10 mouse cellular contexts compared by ENCODE assay signal in the genomic region with DNA sequence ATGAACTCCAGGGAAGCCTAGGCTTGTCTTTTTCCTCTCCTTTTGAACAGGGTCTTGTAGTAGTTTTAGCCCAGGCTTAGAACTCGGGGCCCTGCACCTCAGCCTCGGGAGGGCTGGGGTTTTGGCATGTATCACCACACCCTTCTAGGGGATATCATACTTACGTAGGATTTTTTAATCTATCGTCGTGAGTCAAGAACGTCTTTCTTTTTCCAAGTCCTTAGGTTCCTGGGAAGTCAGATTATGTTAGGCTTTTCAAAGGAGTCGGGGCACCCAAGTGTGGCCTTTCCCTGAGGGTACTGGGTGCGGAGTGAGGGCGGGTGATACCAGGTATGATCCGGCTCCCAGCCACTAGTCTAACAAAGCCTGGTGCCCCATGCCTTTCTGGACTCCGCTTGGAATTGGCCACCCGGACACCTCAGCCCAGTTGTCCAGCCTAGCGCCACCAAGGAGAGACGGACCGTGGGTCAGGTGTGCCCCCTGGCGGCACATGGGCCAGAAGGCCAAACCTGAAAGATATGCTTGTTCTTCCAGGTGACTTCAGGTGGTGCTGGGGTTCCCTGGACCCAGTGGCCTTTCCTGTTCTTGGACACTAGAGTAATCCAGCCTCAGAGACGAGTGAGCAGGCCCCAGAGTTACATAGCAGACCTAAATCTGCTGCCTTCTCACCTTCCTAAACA. TPM values are rescaled to one million over a fixed set of nuclear protein-coding genes. Genes with fewer than 3 reads are reported as not detected.
A peak's percentile ranks its signal among the peaks of the same experiment; 100 is the strongest.
DNase-seq lines count a peak whose midpoint lies in the region; ATAC-seq and TF ChIP-seq lines count a peak whose summit lies in the region.
"Had no signal": no experiment of that assay in that cellular context is flagged by ENCODE, and none has a peak within 500 bp of the region (broad histone marks: within the 10 kb centered on the region; RNA-seq: fewer than 3 reads in every experiment).

No protein-coding gene starts in this region.

- H3K4me2 ChIP-seq in stomach, embryonic 14.5 days (replicated peaks; ENCODE audit: low read depth, low read length), result no peak overlapping the region
- H3K4me2 ChIP-seq: embryonic facial prominence, embryonic 12.5 days had no signal

- H3K36me3 ChIP-seq in testis, adult 2 months (ENCODE audit: control insufficient read depth, insufficient read depth, low read length), result no peaks in the 10 kb centered on the region
- H3K36me3 ChIP-seq in stomach, embryonic 14.5 days (ENCODE audit: control insufficient read depth, insufficient read depth, low read length), result no peaks in the 10 kb centered on the region
- H3K36me3 ChIP-seq: embryonic facial prominence, embryonic 12.5 days had no signal

- no peak overlapping the region for H3K4me3 ChIP-seq in testis, adult 2 months (ENCODE audit: control insufficient read depth, low read depth, low read length)
- no peak overlapping the region for H3K4me3 ChIP-seq in stomach, embryonic 14.5 days (ENCODE audit: low read depth, low read length)
- H3K4me3 ChIP-seq: embryonic facial prominence, embryonic 12.5 days had no signal

- H3K9ac ChIP-seq in stomach, embryonic 14.5 days (replicated peaks; ENCODE audit: low read depth, low read length), result no peak overlapping the region
- H3K9ac ChIP-seq: embryonic facial prominence, embryonic 12.5 days had no signal

- no peaks in the 10 kb centered on the region for H3K9me3 ChIP-seq in stomach, embryonic 14.5 days (ENCODE audit: control insufficient read depth, low read depth, low read length)
- H3K9me3 ChIP-seq: embryonic facial prominence, embryonic 12.5 days had no signal

- 64% methylated on average over 17 of the region's 17 CpGs for whole genome bisulfite sequencing in stomach, embryonic 14.5 days

- H3K4me1 ChIP-seq in testis, adult 2 months (ENCODE audit: control insufficient read depth, insufficient read depth, low read length), result peaks cover 8% of the 10 kb centered on the region
- H3K4me1 ChIP-seq in stomach, embryonic 14.5 days (ENCODE audit: control insufficient read depth, insufficient read depth, low read length), result peaks cover 8% of the 10 kb centered on the region; the same call in 1 of the 2 replicates

- no peak for TF ChIP-seq POLR2A in testis, adult 2 months (IDR thresholded peaks at IDR 0.05; ENCODE audit: control insufficient read depth, low read depth, low read length)

- no peaks in the 10 kb centered on the region for H3K27me3 ChIP-seq in testis, adult 2 months (ENCODE audit: control insufficient read depth, insufficient read depth, low read length)
- peaks cover 25% of the 10 kb centered on the region for H3K27me3 ChIP-seq in stomach, embryonic 14.5 days (ENCODE audit: control insufficient read depth, insufficient read depth, low read length)

- 0 out of 2 replicates have a peak, but pooled peaks have one; percentile 30 for ATAC-seq in stomach, embryonic 14.5 days (ENCODE audit: insufficient number of reproducible peaks, insufficient read depth, low FRiP score, low read depth)

- peak; percentile 29; the same call in 1 of the 2 replicates for TF ChIP-seq CTCF in testis, adult 2 months (IDR thresholded peaks at IDR 0.05; ENCODE audit: control insufficient read depth, insufficient read depth, insufficient replicate concordance, low read depth, low read length)

- no peak overlapping the region for H3K27ac ChIP-seq in testis, adult 2 months (ENCODE audit: control insufficient read depth, insufficient read depth, low read depth, low read length)
- H3K27ac ChIP-seq in stomach, embryonic 14.5 days (ENCODE audit: low read length), result no peak overlapping the region
- H3K27ac ChIP-seq: embryonic facial prominence, embryonic 12.5 days had no signal

- DNase-seq in adrenal gland, postnatal 36 days, result peak; percentile 27 to 60
- no peak for DNase-seq in adrenal gland, postnatal 4 days (ENCODE audit: low spot score in 2 of 2)
- DNase-seq in testis, postnatal 14 days (ENCODE audit: low spot score), result no peak
- DNase-seq in kidney, postnatal 14 days, result peak; percentile 65
- DNase-seq in MN1 (ENCODE audit: low spot score), result no peak
- DNase-seq in right cerebral cortex, adult 18-20 months, result no peak
- DNase-seq: layer of hippocampus, postnatal 36 days had no signal

RNA-seq across cellular contexts. Expression of gene B3gnt6, which starts 7.6 kb away (rescaled TPM):
- total RNA-seq in adrenal gland, postnatal 36 days (2021), result 1 to 10 TPM in 1 of 2 experiments, under 1 TPM in 1; 0.20 to 3.2 TPM
- total RNA-seq in adrenal gland, postnatal 4 days (2021), result 1 to 10 TPM; 1.3 to 1.8 TPM
- polyA plus RNA-seq in testis, adult 2 months (2012; rRNA removed), result 0.05 and 0.06 TPM in 2 replicates
- 0.10 TPM in 1 of 2 replicates, not detected in the other for polyA plus RNA-seq in stomach, embryonic 14.5 days (2014; fragmentation: Nextera tagmentation; extraction: Ambion mirVana)
- polyA plus RNA-seq: embryonic facial prominence, embryonic 12.5 days had no signal

RNA-seq across cellular contexts. Expression of gene Capn5, which starts 13.6 kb away (rescaled TPM):
- 1 to 10 TPM; 3.7 to 7.0 TPM for total RNA-seq in adrenal gland, postnatal 36 days (2021)
- 10 to 100 TPM; 15.6 to 18.7 TPM for total RNA-seq in adrenal gland, postnatal 4 days (2021)
- polyA plus RNA-seq in testis, adult 2 months (2012; rRNA removed), result 0.85 and 2.2 TPM in 2 replicates
- 5.9 and 7.2 TPM in 2 replicates for polyA plus RNA-seq in stomach, embryonic 14.5 days (2014; fragmentation: Nextera tagmentation; extraction: Ambion mirVana)

RNA-seq across cellular contexts. Expression of gene Omp, which starts 46.4 kb away (rescaled TPM):
- 1 to 10 TPM in 1 of 2 experiments, under 1 TPM in 1; 0.20 to 3.1 TPM for total RNA-seq in adrenal gland, postnatal 36 days (2021)
- total RNA-seq in adrenal gland, postnatal 4 days (2021), result 1 to 10 TPM in 1 of 2 experiments, under 1 TPM in 1; 0.79 to 1.3 TPM
- 0.11 and 0.14 TPM in 2 replicates for polyA plus RNA-seq in testis, adult 2 months (2012; rRNA removed)
- 0.33 TPM in 1 of 2 replicates, not detected in the other for polyA plus RNA-seq in stomach, embryonic 14.5 days (2014; fragmentation: Nextera tagmentation; extraction: Ambion mirVana)

Comparison
In these comparisons a context has a peak if more than half of its experiments do, and no peak if none do; other contexts are left out.
1. DNase-seq: peak in adrenal gland, postnatal 36 days (2 of 2) and kidney, postnatal 14 days (single experiment); none in adrenal gland, postnatal 4 days (0 of 2), testis, postnatal 14 days (single experiment), MN1 (single experiment) and right cerebral cortex, adult 18-20 months (single experiment).